Mouse (Mus musculus): ENCODE results near the gene Ctrc. TPM values are rescaled to one million over a fixed set of nuclear protein-coding genes. Genes with fewer than 3 reads are reported as not detected.
A peak's percentile ranks its signal among the peaks of the same experiment; 100 is the strongest.

Gene Ctrc
- polyA plus RNA-seq, 1 experiment: not detected

DNA sequence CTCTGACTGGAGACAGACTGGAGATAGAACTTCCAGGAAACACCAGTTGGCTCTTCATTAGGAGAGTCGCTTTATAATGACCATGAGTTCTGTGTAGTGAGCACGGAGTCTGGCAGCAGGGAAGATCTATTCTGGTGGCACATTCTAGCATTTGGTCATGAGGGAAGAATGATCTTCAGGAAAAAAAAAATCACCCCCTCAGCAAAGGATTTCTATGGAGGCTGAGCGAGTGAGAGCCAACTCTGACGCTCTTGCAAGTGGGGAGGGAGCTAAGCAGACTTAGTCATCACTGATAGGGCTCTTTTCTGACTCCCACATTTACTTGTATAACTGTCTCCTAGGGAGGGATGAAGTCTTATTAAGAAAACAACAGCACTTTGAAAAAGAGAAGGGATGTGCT, 32.9 kb upstream of the Ctrc start:
- H3K4me2 ChIP-seq (ENCODE audit: low read depth): peak overlapping the region; percentile 21

DNA sequence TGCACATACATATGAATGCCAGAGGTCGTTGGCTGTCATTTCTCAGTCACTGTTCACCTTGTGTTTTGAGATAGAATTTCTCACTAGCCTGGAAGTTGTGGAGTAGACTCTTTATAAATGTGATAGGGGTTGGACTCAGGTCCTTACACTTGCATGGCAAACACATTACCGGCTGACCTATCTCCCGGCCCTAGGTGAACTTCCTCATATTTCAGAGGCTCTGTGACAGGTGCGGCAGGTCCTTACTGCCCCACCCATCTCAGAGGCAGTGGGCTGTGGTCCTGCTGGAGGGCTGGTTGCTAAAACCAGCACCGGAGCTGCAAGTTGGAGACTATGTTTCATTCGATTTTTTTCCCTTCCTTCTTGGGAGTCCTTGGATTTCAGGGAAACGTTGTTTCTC, 32.5 kb upstream of the Ctrc start:
- Histone ChIP-seq H3K27me3 (ENCODE audit: control insufficient read depth, insufficient read depth, insufficient read length) (no peaks in the 10 kb centered on the region), H3ac (ENCODE audit: control insufficient read depth, insufficient read length) (no peak overlapping the region), H3K4me3 (no peak overlapping the region), H3K4me2 (ENCODE audit: low read depth) (peak overlapping the region; percentile 21), H3K36me3 (ENCODE audit: control insufficient read depth, insufficient read depth) (no peaks in the 10 kb centered on the region), H3K79me2 (ENCODE audit: control insufficient read depth, insufficient read depth) (peaks cover 8% of the 10 kb centered on the region)
- TF ChIP-seq MYOD1 (IDR thresholded peaks at IDR 0.05; ENCODE audit: control insufficient read depth in 1 of 3, insufficient read length in 2 of 3, low read depth in 2 of 3) (no peak), E2F4 (IDR thresholded peaks at IDR 0.05; ENCODE audit: insufficient read depth) (no peak), MYOG (IDR thresholded peaks at IDR 0.05; ENCODE audit: control insufficient read depth in 1 of 3, insufficient read depth in 1 of 3, insufficient read length in 2 of 3, low read depth in 2 of 3) (no peak), MAX (IDR thresholded peaks at IDR 0.05; ENCODE audit: low read depth) (no peak), POLR2A (IDR thresholded peaks at IDR 0.05; ENCODE audit: insufficient read length, low read depth) (no peak), CEBPB (IDR thresholded peaks at IDR 0.05; ENCODE audit: insufficient read depth, poor library complexity, severe bottlenecking) (no peak), REST (IDR thresholded peaks at IDR 0.05; ENCODE audit: insufficient read depth, insufficient read length) (no peak), POLR2AphosphoS2 (IDR thresholded peaks at IDR 0.05; ENCODE audit: insufficient read length, low read depth) (no peak), USF1 (IDR thresholded peaks at IDR 0.05; ENCODE audit: low read depth) (no peak), TCF12 (IDR thresholded peaks at IDR 0.05; ENCODE audit: insufficient read depth, poor library complexity, severe bottlenecking) (no peak), TCF3 (IDR thresholded peaks at IDR 0.05; ENCODE audit: insufficient read length, low read depth) (no peak), SRF (IDR thresholded peaks at IDR 0.05; ENCODE audit: control insufficient read depth, insufficient read length, low read depth) (no peak)

More for the DNA sequence above, 32.9 kb upstream of the Ctrc start:
- Histone ChIP-seq H3ac (ENCODE audit: control insufficient read depth, insufficient read length) (no peak overlapping the region), H3K27me3 (ENCODE audit: control insufficient read depth, insufficient read depth, insufficient read length) (no peaks in the 10 kb centered on the region), H3K4me3 (no peak overlapping the region), H3K79me2 (ENCODE audit: control insufficient read depth, insufficient read depth) (peaks cover 3% of the 10 kb centered on the region), H3K36me3 (ENCODE audit: control insufficient read depth, insufficient read depth) (no peaks in the 10 kb centered on the region)
- TF ChIP-seq POLR2A (IDR thresholded peaks at IDR 0.05; ENCODE audit: insufficient read length, low read depth): no peak
- TF ChIP-seq MYOG (IDR thresholded peaks at IDR 0.05; ENCODE audit: control insufficient read depth in 1 of 3, insufficient read depth in 1 of 3, insufficient read length in 2 of 3, low read depth in 2 of 3): no peak
- no peak for TF ChIP-seq TCF3 (IDR thresholded peaks at IDR 0.05; ENCODE audit: insufficient read length, low read depth)
- TF ChIP-seq SRF (IDR thresholded peaks at IDR 0.05; ENCODE audit: control insufficient read depth, insufficient read length, low read depth): no peak
- TF ChIP-seq REST (IDR thresholded peaks at IDR 0.05; ENCODE audit: insufficient read depth, insufficient read length): no peak
- no peak for TF ChIP-seq POLR2AphosphoS2 (IDR thresholded peaks at IDR 0.05; ENCODE audit: insufficient read length, low read depth)
- no peak for TF ChIP-seq TCF12 (IDR thresholded peaks at IDR 0.05; ENCODE audit: insufficient read depth, poor library complexity, severe bottlenecking)
- TF ChIP-seq CEBPB (IDR thresholded peaks at IDR 0.05; ENCODE audit: insufficient read depth, poor library complexity, severe bottlenecking): no peak
- TF ChIP-seq MAX (IDR thresholded peaks at IDR 0.05; ENCODE audit: low read depth): no peak
- TF ChIP-seq MYOD1 (IDR thresholded peaks at IDR 0.05; ENCODE audit: control insufficient read depth in 1 of 3, insufficient read length in 2 of 3, low read depth in 2 of 3): no peak
- no peak for TF ChIP-seq USF1 (IDR thresholded peaks at IDR 0.05; ENCODE audit: low read depth)
- TF ChIP-seq E2F4 (IDR thresholded peaks at IDR 0.05; ENCODE audit: insufficient read depth): no peak

DNA sequence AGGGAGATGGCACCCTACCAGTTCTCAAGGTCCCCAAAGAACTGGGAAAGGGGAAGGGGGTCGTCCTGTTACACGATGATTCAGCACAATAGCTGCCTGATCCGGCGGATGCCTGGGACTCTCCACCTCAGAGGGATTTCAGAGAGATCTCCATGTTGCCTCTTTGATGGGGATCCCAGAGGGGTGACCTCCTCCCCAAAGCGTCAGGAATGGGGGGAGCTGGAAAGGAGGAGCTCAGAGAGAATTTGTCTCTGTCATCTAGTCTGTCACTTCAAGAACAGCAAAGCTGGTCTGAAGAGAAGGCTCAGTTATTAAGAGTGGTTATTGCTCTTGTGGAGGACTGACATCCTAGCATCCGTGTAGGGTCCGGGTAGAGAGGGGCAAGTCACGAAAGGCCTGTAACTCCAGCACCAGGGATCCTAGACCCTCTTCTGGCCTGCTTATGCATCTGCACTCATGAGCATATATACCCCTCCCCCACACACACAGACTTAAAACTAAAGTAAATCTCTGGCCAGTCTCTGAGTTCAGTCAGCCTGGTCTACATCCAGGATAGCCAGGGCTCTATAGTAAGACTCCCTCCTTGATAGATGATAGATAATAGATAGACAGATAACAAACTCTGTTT, 29.4 kb upstream of the Ctrc start:
- TF ChIP-seq SRF (IDR thresholded peaks at IDR 0.05; ENCODE audit: control insufficient read depth, insufficient read length, low read depth): no peak
- TF ChIP-seq E2F4 (IDR thresholded peaks at IDR 0.05; ENCODE audit: insufficient read depth): no peak
- no peak for TF ChIP-seq MAX (IDR thresholded peaks at IDR 0.05; ENCODE audit: low read depth)
- no peak for TF ChIP-seq REST (IDR thresholded peaks at IDR 0.05; ENCODE audit: insufficient read depth, insufficient read length)
- no peak for TF ChIP-seq MYOD1 (IDR thresholded peaks at IDR 0.05; ENCODE audit: control insufficient read depth in 1 of 3, insufficient read length in 2 of 3, low read depth in 2 of 3)
- H3K4me2 ChIP-seq (ENCODE audit: low read depth): peak overlapping the region; percentile 98
- no peak overlapping the region for H3ac ChIP-seq (ENCODE audit: control insufficient read depth, insufficient read length)
- H3K36me3 ChIP-seq (ENCODE audit: control insufficient read depth, insufficient read depth): no peaks in the 10 kb centered on the region
- peak overlapping the region; percentile 75 for H3K4me3 ChIP-seq
- H3K79me2 ChIP-seq (ENCODE audit: control insufficient read depth, insufficient read depth): peaks cover 12% of the 10 kb centered on the region
- H3K27me3 ChIP-seq (ENCODE audit: control insufficient read depth, insufficient read depth, insufficient read length): no peaks in the 10 kb centered on the region

DNA sequence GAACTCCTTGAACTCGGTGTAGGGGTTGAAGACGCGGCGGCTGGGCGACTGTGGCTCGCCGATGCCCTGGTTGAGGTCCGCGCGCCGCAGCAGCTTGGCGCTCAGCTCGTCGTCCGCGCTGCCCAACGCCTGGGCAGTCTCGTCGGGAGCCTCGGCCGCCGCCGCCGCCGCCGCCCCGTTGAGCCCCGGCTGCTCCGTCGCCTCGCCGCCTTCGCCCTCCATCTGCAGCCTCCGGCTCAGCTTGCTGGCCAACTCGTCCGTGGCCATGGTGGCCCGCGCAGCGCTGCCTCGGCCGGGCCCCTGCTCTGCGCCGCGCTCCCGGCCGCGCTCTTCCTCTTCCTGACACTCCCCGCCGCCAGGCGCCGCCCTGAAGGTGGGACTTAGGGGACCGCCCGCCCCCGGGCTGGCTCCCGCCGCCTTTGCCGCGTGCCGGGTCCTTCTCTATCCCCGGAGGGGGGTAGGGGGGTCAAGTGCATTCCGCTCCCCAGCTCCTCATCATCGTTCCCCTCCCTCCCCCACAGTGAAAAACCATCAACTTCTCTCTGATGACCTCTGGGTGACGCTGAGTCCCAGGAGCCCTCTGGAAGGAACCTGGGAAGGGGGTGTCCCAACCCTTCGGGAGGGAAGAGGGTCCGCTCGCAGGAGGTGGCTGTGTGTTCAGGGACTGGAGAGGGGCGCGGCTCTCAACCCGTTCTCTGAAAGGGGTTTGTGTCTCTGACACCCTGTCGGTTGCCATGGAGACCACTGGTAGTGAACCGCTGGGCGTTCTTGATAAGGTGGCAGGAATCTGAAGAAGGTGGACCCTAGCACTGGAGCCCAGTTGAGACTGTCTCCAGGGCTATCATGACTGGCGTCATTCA, 28.7 kb upstream of the Ctrc start, which contains the start of gene Efhd2:
Gene Efhd2, minus strand, starts transcription at position 320 of the 860 bp plus-strand sequence.
- no peaks in the 10 kb centered on the region for H3K36me3 ChIP-seq (ENCODE audit: control insufficient read depth, insufficient read depth)
- H3K4me2 ChIP-seq (ENCODE audit: low read depth): peak within 1 kb of the TSS; percentile 98
- H3K4me3 ChIP-seq: peak within 1 kb of the TSS; percentile 75
- TF ChIP-seq SRF (IDR thresholded peaks at IDR 0.05; ENCODE audit: control insufficient read depth, insufficient read length, low read depth) (no peak), USF1 (IDR thresholded peaks at IDR 0.05; ENCODE audit: low read depth) (no peak), TCF12 (IDR thresholded peaks at IDR 0.05; ENCODE audit: insufficient read depth, poor library complexity, severe bottlenecking) (no peak), MYOD1 (IDR thresholded peaks at IDR 0.05; ENCODE audit: control insufficient read depth in 1 of 3, insufficient read length in 2 of 3, low read depth in 2 of 3) (peak in 1 of 3 experiments; percentile 9), TCF3 (IDR thresholded peaks at IDR 0.05; ENCODE audit: insufficient read length, low read depth) (no peak), MYOG (IDR thresholded peaks at IDR 0.05; ENCODE audit: control insufficient read depth in 1 of 3, insufficient read depth in 1 of 3, insufficient read length in 2 of 3, low read depth in 2 of 3) (peak in 1 of 3 experiments; percentile 34), REST (IDR thresholded peaks at IDR 0.05; ENCODE audit: insufficient read depth, insufficient read length) (no peak), POLR2A (IDR thresholded peaks at IDR 0.05; ENCODE audit: insufficient read length, low read depth) (peak; percentile 97), E2F4 (IDR thresholded peaks at IDR 0.05; ENCODE audit: insufficient read depth) (no peak), MAX (IDR thresholded peaks at IDR 0.05; ENCODE audit: low read depth) (no peak), POLR2AphosphoS2 (IDR thresholded peaks at IDR 0.05; ENCODE audit: insufficient read length, low read depth) (peak; percentile 90), CEBPB (IDR thresholded peaks at IDR 0.05; ENCODE audit: insufficient read depth, poor library complexity, severe bottlenecking) (no peak)
- H3ac ChIP-seq (ENCODE audit: control insufficient read depth, insufficient read length): peak within 1 kb of the TSS; percentile 43
- no peaks in the 10 kb centered on the region for H3K27me3 ChIP-seq (ENCODE audit: control insufficient read depth, insufficient read depth, insufficient read length)
- peaks cover 12% of the 10 kb centered on the region for H3K79me2 ChIP-seq (ENCODE audit: control insufficient read depth, insufficient read depth)

All from myocyte (in vitro differentiated cells).